Mouse (Mus musculus): ENCODE results near the gene Kcnf1.

The Kcnf1 gene

DNA sequence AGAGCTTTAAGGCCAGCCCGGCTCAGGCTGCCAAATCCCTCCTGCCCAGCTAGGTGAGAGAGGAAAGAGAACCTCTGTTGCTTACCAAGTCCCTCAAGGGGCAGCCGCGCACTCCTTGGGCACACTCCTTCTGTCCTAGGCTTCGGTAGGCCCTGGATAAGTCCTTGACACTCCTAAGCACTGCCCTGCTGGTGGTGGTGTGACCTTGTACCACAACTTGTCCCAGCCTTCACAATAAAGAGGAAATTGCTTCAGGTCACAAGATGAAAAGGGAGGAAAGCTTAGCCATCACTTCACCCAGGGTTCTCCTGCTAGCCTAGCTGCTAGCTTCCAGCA lies at the start of gene Kcnf1:
Gene Kcnf1, minus strand, starts transcription at position 132 of the 336 bp plus-strand sequence.
- DNase-seq (ENCODE audit: low read depth, low spot score): no peak

GRCm38 (mm10) chr12:17225012-17225411 lies 48.3 kb upstream of the Kcnf1 start:
- DNase-seq (ENCODE audit: low read depth, low spot score): no peak

GRCm38 (mm10) chr12:17223050-17223449 lies 46.4 kb upstream of the Kcnf1 start:
- DNase-seq (ENCODE audit: low read depth, low spot score): no peak

DNA sequence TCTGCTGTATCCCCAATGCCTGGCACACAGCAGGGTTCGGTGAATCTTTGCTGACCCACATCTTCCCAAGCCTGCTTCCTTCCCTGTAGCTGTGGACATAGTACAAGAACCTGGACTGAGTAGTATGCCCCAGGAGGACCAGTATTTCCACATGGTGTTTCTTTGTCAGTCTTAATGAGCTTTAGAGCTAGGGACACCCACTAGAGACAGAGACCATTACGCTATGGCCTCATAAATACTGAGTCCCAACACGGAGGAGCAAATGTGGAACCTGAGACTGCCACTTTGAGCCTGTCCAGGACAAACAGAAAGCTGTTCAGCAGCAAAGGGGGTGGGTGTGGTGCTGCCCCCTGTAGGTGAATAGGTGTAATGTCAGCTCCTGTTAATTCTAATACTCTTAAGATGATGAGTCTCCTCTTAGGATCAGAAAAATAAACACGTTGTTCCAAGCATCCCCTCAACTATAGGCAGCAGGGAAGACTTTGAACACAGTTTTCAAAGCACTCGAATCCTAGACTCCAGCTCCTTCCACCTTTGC lies 45.3 kb upstream of the Kcnf1 start:
- no peak for DNase-seq (ENCODE audit: low read depth, low spot score)

DNA sequence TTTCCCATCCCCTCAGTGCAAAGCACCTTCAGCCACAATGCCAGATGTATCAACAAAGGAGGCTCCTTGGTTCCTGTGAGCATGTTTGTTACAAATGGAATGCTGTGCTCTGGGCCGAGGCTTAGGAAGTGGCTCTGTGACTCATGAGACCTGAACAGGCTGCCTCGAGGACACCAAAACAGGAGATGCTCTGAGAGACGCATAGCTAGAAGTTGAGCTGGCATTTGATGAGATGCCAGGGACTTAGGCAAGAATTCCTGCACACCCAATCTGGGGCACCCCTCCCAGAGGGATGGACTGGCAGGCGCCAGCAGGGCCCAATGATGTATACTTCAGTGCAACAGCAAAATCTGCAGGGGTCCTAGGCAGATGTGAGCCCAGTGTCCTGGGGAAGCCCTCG lies 43.9 kb upstream of the Kcnf1 start:
- DNase-seq (ENCODE audit: low read depth, low spot score): no peak

- no peak for DNase-seq (ENCODE audit: low read depth, low spot score)
These were observed 42.4 kb upstream of the Kcnf1 start for GRCm38 (mm10) chr12:17219107-17219506.

DNA sequence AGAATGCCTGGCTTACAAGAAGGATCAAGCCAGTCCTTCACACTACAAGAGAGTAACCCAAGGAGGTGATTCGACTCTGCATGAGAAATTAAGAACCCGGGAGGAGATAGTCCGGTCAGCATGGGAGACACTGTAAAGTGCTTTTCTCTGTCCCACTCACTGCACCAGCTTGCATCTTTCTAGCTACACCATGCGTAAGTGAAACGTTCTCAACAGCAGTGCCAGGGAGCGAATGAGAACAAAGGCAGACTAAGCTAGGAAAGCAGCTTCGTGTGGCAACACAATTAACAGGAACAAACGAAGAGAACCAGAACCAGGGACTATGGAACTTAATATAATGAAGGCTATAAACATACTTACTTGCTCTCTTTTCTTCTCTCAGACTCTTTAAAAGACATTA lies 41.7 kb upstream of the Kcnf1 start:
- DNase-seq (ENCODE audit: low read depth, low spot score): no peak

DNA sequence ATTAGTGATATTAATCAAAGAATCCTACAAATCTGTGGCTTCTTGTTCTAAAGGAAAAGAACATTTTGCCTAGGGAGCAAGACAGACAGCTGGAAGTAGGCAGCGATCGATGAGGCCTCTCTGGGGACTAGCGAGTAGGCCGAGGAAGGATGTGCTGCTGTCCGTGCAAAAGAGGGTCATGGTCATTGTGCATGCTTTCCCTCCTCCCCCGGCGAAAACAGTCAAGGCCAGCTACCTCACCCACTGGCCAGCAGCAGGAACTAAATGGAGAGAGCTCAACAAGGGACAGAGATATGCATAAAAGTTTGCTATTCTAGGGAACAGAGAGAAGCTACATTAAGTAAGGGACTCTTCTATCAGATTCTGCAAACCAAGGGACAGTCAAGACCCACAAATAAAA lies 39.1 kb upstream of the Kcnf1 start:
- DNase-seq (ENCODE audit: low read depth, low spot score): no peak

GRCm38 (mm10) chr12:17202492-17203322 lies 26.0 kb upstream of the Kcnf1 start:
- DNase-seq (ENCODE audit: low read depth, low spot score): no peak

DNA sequence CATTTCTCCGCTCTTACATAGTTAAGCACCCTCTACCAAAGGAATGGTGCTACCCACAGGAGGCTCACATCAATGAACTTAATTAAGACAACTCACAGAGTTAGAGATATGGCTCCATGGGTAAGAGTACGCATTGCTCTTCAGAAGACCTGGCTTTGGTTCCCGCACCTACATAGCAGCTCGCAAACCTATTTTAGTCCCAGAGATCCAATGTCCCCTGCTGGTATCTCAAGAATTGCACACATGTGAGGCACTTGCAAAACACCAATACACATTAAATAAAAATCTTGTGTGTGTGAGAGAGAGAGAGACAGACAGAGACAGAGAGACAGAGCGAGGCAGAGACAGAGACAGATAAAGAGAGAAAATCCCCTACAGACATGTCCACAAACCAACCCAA lies 21.9 kb upstream of the Kcnf1 start:
- DNase-seq (ENCODE audit: low read depth, low spot score): no peak

- DNase-seq (ENCODE audit: low read depth, low spot score): no peak
These were observed 17.5 kb upstream of the Kcnf1 start for GRCm38 (mm10) chr12:17194140-17194539.

DNA sequence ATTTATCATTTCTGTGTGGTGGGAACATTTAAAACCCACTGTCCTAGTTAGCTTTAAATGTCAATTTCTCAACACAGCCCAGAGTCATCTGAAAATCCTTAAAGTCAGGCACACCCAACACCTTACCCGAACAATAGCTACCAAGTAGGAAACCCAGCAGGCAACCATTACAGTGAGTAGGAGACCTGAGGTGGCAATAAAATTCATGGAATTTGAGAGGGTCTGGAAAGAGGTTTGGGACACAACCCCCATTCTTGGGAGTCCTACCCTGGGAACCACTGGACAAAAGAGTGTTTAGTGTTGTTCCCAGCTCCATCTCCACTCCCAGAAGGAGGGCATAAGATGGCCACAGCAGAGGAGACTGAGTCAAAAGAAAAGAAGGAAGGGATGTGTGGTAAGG lies 16.6 kb upstream of the Kcnf1 start:
- no peak for DNase-seq (ENCODE audit: low read depth, low spot score)

- DNase-seq (ENCODE audit: low read depth, low spot score): no peak
These were observed 16.2 kb upstream of the Kcnf1 start for GRCm38 (mm10) chr12:17192887-17193286.

DNA sequence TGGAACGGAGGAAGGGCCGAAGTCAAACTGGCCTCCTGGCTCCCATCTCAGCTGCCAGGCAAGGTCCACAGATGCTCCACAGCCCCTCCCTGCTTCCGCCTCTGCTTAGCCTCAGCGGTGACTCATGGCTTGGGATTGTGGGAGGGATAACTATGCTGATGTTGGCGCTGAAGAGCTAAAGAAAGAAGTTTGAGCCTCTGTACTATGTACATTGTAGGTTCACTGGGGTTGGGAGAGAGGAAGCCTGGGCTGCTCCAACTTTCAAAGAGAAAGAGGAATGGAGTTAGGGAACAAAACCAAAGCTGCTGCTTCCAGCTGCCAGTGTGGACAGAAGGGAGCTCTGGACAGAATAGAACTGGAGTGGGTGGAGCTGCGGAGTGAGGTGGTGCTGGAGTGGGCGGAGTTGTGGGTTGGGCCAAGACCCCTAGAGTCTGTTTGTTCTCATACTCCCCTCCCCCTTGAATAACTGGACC lies 7.7 kb upstream of the Kcnf1 start:
- no peak for DNase-seq (ENCODE audit: low read depth, low spot score)

GRCm38 (mm10) chr12:17183788-17184187 lies 7.1 kb upstream of the Kcnf1 start:
- no peak for DNase-seq (ENCODE audit: low read depth, low spot score)

GRCm38 (mm10) chr12:17176041-17176756 lies 489 bp downstream of the Kcnf1 start:
- peak; percentile 60 for DNase-seq (ENCODE audit: low read depth, low spot score)

DNA sequence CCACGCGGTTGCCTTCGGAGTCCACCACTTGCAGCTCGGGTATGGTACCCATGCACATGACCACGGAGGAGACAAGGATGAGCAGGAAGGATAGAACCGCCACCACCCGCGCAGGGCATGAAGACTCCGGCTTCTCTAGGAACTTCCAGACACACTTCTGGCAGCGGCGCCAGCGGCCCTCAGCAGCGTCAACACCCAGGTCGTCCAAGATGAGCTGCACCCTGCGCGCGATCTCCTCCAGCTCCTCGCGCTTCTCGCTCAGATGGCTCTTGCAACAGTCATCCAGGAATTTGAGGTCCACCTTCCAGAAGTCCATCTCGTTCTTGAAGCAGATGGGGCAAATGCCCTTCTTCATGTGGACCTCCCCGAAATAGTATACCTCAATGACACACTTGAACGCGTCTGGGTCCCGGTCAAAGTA lies 1.1 kb downstream of the Kcnf1 start:
- DNase-seq (ENCODE audit: low read depth, low spot score): no peak

DNA sequence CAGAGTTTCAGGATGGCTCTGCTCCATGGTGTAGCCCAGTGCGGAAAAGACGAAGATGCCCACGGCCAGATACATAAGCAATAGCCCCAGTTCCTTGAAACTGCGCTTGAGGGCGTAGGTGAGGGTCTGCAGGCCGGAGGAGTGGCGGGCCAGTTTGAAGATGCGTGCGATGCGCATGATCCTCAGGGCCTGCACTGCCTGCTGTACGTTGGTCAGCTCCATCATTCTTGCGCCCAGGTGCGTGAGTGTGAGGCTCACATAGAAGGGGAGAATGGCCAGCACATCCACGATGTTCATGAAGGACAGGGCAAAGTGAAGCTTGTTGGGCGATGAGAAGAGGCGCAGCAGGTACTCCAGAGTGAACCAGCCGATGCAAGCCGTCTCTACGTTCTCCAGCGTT lies 1.6 kb downstream of the Kcnf1 start:
- no peak for DNase-seq (ENCODE audit: low read depth, low spot score)

GRCm38 (mm10) chr12:17174134-17174893 lies 2.4 kb downstream of the Kcnf1 start:
- DNase-seq (ENCODE audit: low read depth, low spot score): no peak

- no peak for DNase-seq (ENCODE audit: low read depth, low spot score)
These were observed 6.3 kb downstream of the Kcnf1 start for GRCm38 (mm10) chr12:17170406-17170805.

GRCm38 (mm10) chr12:17166116-17166515 lies 10.6 kb downstream of the Kcnf1 start:
- DNase-seq (ENCODE audit: low read depth, low spot score): no peak

DNA sequence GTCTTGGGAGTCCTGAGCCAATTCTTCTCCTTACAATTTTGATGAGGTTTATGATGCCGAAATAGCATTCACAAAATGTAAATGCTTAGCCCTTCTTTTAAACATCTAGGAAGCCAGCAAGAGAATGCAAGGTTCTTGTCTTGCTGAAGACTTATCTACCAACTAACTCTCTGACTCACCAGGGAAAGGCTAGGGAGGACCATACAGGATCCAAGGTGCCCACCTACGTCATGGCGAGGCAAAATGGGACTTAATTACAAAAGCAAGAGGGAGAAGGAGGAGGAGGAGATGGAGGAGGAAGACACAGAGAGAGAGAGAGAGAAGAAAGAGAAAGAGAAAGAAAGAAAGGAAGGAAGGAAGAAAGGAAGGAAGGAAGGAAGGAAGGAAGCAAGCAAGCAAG lies 12.7 kb downstream of the Kcnf1 start:
- DNase-seq (ENCODE audit: low read depth, low spot score): no peak

Data from WW6 (cell line).